Mouse (Mus musculus) heart, postnatal 0 days (tissue): Measurements from ENCODE around the gene Slc39a13.

Experiments used
- CTCF ChIP-seq: IDR thresholded peaks from 2 replicates; pipeline ENCODE4 v1.5.1; 2016; ENCODE audit warnings: antibody characterized with exemption, control low read depth, low read depth
- EP300 ChIP-seq: IDR thresholded peaks from 2 replicates; pipeline ENCODE4 v1.6.1; 2016; ENCODE audit warnings: antibody characterized with exemption, low read depth

DNA sequence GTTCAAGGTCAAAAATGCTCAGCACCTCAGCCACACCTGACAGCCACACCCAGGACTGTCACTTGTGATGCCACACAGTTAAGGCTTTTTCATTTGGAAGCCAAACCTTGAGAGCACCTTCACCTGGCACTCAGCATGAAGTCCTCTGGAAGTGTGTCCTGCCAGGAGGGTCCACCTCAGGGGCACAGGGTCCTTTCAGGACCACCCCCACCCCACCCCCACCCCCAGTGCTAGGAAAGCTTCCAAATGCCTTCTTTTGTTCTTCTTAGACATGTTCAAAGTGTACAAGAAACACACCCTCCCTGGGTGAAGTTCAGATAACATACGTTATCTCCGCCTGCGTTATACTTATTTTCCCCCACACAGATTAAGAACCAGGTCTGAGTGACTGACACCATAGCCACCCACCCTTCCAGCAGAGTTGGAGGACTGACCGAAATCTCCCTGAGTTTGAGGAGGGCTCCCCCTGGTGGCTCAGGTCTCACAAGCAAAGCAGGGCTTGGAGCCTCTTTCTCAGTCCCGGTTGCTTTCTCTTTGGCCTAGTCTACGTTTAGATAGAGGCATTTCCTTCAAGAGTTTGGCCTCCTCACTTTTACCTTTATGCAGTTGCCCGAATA, 31.0 kb upstream of the Slc39a13 start:
- TF ChIP-seq EP300 (no peak), CTCF (peak; percentile 99)
